Mouse (Mus musculus) layer of hippocampus, adult 9-10 months (tissue): ENCODE results near the gene Ric1.
A peak's percentile ranks its signal among the peaks of the same experiment; 100 is the strongest.

Source experiments
- DNase-seq: peaks from one replicate; pipeline ENCODE4 v3.0.0; 2022; ENCODE audit warnings: low spot score

Gene Ric1

GRCm38 (mm10) chr19:29521637-29522435 lies at the start of gene Ric1:
Gene Ric1 (plus strand): TSS chr19:29522282.
- DNase-seq, result peak; percentile 55

- no peak for DNase-seq
These were observed 49.7 kb upstream of the Ric1 start for GRCm38 (mm10) chr19:29472424-29472823.

GRCm38 (mm10) chr19:29472946-29473345 lies 49.1 kb upstream of the Ric1 start:
- DNase-seq, result no peak

GRCm38 (mm10) chr19:29474803-29475202 lies 47.3 kb upstream of the Ric1 start:
- DNase-seq, result no peak

- no peak for DNase-seq
These were observed 46.9 kb upstream of the Ric1 start for GRCm38 (mm10) chr19:29475210-29475620.

- no peak for DNase-seq
These were observed 43.5 kb upstream of the Ric1 start for GRCm38 (mm10) chr19:29478598-29478997.

GRCm38 (mm10) chr19:29481578-29481977 lies 40.5 kb upstream of the Ric1 start:
- DNase-seq, result no peak

GRCm38 (mm10) chr19:29482148-29482547 lies 39.9 kb upstream of the Ric1 start:
- DNase-seq, result no peak

GRCm38 (mm10) chr19:29482637-29483036 lies 39.4 kb upstream of the Ric1 start:
- no peak for DNase-seq

GRCm38 (mm10) chr19:29483386-29483785 lies 38.7 kb upstream of the Ric1 start:
- no peak for DNase-seq

- no peak for DNase-seq
These were observed 37.5 kb upstream of the Ric1 start for GRCm38 (mm10) chr19:29484537-29484936.

- DNase-seq, result no peak
These were observed 36.7 kb upstream of the Ric1 start for GRCm38 (mm10) chr19:29485257-29485948.

GRCm38 (mm10) chr19:29486545-29487206 lies 35.4 kb upstream of the Ric1 start:
- DNase-seq, result no peak

GRCm38 (mm10) chr19:29487326-29488072 lies 34.6 kb upstream of the Ric1 start:
- no peak for DNase-seq

- DNase-seq, result no peak
These were observed 34.0 kb upstream of the Ric1 start for GRCm38 (mm10) chr19:29488073-29488390.

GRCm38 (mm10) chr19:29488420-29488819 lies 33.7 kb upstream of the Ric1 start:
- no peak for DNase-seq

- DNase-seq, result no peak
These were observed 32.2 kb upstream of the Ric1 start for GRCm38 (mm10) chr19:29489785-29490284.

- DNase-seq, result no peak
These were observed 30.6 kb upstream of the Ric1 start for GRCm38 (mm10) chr19:29491467-29491866.

- DNase-seq, result no peak
These were observed 27.6 kb upstream of the Ric1 start for GRCm38 (mm10) chr19:29494454-29494853.

- no peak for DNase-seq
These were observed 26.0 kb upstream of the Ric1 start for GRCm38 (mm10) chr19:29496001-29496597.

GRCm38 (mm10) chr19:29496786-29497557 lies 25.1 kb upstream of the Ric1 start:
- DNase-seq, result no peak
